Mouse (Mus musculus) subcutaneous adipose tissue, adult 2 months (tissue): Measurements from ENCODE around the gene Olfr954. TPM values are rescaled to one million over a fixed set of nuclear protein-coding genes. Genes with fewer than 3 reads are reported as not detected.

Experiments
- polyA plus RNA-seq: library from polyadenylated mRNA; depleted of rRNA; stranded (reverse); fragments of >200 nt; gene quantifications from 2 replicates; pipeline ENCODE4 v1.2.3, GENCODE M21; 2012; ENCODE audit warnings: low replicate concordance; rRNA removed

Gene Olfr954
- not detected in 2 replicates for polyA plus RNA-seq

GRCm38 (mm10) chr9:39456401-39456800, at the start of gene Olfr954:
Olfr954 (plus strand) TSS chr9:39456701.

GRCm38 (mm10) chr9:39427048-39427447, 29.5 kb upstream of the Olfr954 start, which contains the start of gene Olfr952:
Olfr952 (minus strand) TSS chr9:39427148.

GRCm38 (mm10) chr9:39471844-39472243, 15.3 kb downstream of the Olfr954 start, which contains the start of gene Olfr955:
Olfr955 (minus strand) TSS chr9:39471944.

GRCm38 (mm10) chr9:39493895-39494294, 37.4 kb downstream of the Olfr954 start, which contains the start of gene Olfr44:
Olfr44 (minus strand) TSS chr9:39493995.

Other genes starting within 250 kb of the Olfr954 start
- not detected in 2 replicates for gene Olfr1537, start 206.7 kb upstream of the Olfr954 start, polyA plus RNA-seq
- gene Olfr945, start 179.9 kb upstream of the Olfr954 start, polyA plus RNA-seq = not detected in 2 replicates
- gene Olfr948, start 130.7 kb upstream of the Olfr954 start, polyA plus RNA-seq = not detected in 2 replicates
- not detected in 2 replicates for gene Olfr951, start 69.3 kb upstream of the Olfr954 start, polyA plus RNA-seq
- not detected in 2 replicates for gene Olfr952, start 29.6 kb upstream of the Olfr954 start, polyA plus RNA-seq
- not detected in 2 replicates for gene Olfr955, start 15.2 kb downstream of the Olfr954 start, polyA plus RNA-seq
- gene Olfr44, start 37.3 kb downstream of the Olfr954 start, polyA plus RNA-seq = not detected in 2 replicates
- not detected in 2 replicates for gene Olfr957, start 59.1 kb downstream of the Olfr954 start, polyA plus RNA-seq
- not detected in 2 replicates for gene Olfr958, start 97.4 kb downstream of the Olfr954 start, polyA plus RNA-seq
- not detected in 2 replicates for gene Olfr959, start 118.9 kb downstream of the Olfr954 start, polyA plus RNA-seq
- 0.56 and 16.2 TPM in 2 replicates for gene AW551984, start 147.7 kb downstream of the Olfr954 start, polyA plus RNA-seq
- not detected in 2 replicates for gene Olfr148, start 154.0 kb downstream of the Olfr954 start, polyA plus RNA-seq
- gene Olfr960, start 164.7 kb downstream of the Olfr954 start, polyA plus RNA-seq = not detected in 2 replicates
- not detected in 2 replicates for gene Olfr961, start 188.4 kb downstream of the Olfr954 start, polyA plus RNA-seq
- gene Olfr963, start 210.5 kb downstream of the Olfr954 start, polyA plus RNA-seq = not detected in 2 replicates